Mouse (Mus musculus): ENCODE data around the gene Csnk2b.

Csnk2b gene

DNA sequence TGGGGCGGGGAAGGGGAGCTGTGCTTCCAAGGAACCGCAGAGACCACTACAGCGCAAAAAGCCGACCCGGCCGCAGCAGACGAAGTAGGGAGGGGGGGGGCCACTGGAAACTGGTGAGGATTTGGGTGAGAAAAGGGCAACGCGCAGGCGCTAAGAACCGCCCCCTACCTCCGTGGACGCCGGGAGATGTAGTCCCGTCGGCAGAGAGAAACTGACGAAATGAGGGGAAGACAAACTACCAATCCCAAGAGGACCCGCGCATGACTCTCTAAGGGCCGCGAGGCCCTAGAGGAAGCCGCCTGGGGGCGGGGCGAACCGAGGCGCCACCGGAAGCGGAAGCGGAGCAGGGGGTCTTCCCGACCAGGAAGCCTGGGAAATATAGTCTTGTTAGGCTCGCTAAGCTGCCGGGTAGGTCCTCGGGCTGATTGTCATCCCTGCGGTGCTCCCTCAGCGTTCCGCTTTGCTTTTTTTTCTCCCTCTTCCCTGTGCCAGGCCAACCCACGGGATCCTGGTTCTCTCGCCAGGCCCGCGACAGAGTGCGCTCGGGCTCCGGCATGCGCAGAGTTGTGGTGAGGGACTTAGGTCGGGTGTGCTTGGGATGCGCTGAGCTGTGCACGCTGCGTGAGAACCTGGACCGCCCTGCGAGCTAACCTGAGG is 582 bp downstream of the Csnk2b start, which contains the start of gene Gpank1:
Gene Gpank1 (plus strand): TSS at position 313 of the 657 bp plus-strand sequence.
- peak; percentile 95 for DNase-seq (ENCODE audit: low read depth, low spot score)

DNA sequence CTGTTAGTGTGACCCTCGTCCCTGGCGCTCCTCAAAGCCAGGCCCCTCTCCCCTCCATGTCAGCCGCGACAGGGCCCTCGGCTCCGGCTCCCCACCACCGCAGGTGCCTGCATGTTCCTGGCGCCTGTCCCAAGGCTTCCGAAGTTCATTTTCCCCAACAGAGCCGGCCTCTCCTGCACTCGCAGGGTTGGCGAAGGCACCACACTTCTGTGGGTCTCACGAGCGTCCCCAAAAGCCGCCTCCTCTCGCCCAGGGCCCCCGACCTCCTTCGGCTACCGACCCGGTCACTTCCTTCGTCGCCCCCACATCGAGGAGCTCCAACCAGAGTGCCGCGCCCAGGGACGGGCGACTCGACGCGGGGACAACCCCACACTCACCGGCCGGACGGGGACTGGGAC is 1.1 kb downstream of the Csnk2b start:
- no peak for DNase-seq (ENCODE audit: low read depth, low spot score)

GRCm38 (mm10) chr17:35115046-35116019 is 6.5 kb downstream of the Csnk2b start, which contains the start of gene Ly6g5b:
TSS of gene Ly6g5b (minus strand) at chr17:35115428.
- no peak for DNase-seq (ENCODE audit: low read depth, low spot score)

- no peak for DNase-seq (ENCODE audit: low read depth, low spot score)
Observed at GRCm38 (mm10) chr17:35111774-35112173, 10.1 kb downstream of the Csnk2b start.

DNA sequence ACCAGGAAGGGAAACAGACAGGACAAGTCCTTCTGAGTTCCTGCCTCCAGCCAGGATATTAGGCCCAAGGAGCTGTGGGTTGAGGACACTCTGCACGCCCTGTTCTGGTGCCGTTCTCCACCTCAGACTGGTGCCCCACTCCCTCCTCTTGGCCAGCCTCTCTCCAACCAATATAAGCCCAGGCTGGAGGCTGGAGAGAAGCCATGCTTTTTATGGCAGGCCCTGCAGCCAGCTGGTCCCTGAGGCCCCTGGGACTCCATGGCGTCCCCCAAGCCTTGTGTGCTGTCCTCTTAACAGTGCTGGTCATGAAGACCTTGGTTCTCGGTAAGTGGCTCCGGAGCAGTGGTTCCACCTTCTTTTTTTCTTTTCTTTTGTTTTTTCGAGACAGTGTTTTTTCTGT is 13.8 kb downstream of the Csnk2b start, which contains the start of gene Ly6g5c:
Gene Ly6g5c (plus strand): TSS at position 183 of the 400 bp plus-strand sequence.
- no peak for DNase-seq (ENCODE audit: low read depth, low spot score)

- no peak for DNase-seq (ENCODE audit: low read depth, low spot score)
Observed at GRCm38 (mm10) chr17:35106522-35106921, 15.3 kb downstream of the Csnk2b start.

DNA sequence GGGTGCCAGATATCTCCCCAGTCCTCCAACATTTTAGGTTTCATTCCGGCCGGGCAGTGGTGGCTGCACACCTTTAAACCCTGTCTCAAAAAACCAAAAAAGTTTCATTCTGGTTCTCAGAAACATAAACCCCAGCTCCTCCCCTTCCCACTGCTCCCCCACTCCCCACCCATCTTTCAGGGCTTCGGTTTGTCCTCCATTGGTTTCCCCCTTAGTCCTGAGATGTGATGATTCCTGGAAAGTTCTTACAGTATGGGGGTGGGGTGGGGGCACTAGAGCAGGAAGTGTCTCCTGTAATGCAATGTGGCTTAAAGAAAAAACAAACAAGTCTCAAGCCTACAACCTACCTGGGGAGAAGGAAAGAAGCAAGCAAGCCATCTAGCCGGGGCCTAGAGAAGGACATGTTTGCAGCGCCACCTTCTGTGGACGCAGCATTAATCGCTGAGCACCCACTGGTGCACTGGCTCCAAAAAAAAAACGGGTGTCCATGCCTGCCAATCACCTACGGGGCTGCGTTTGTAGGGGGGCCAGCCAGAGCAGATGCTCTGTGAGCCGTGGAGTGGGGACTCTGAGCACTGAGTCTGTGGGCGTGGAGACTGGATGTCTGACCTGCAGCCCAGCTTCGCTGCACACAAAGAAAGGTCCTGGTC is 16.0 kb downstream of the Csnk2b start:
- DNase-seq (ENCODE audit: low read depth, low spot score) = no peak

- no peak for DNase-seq (ENCODE audit: low read depth, low spot score)
Observed at GRCm38 (mm10) chr17:35104754-35105153, 17.1 kb downstream of the Csnk2b start.

DNA sequence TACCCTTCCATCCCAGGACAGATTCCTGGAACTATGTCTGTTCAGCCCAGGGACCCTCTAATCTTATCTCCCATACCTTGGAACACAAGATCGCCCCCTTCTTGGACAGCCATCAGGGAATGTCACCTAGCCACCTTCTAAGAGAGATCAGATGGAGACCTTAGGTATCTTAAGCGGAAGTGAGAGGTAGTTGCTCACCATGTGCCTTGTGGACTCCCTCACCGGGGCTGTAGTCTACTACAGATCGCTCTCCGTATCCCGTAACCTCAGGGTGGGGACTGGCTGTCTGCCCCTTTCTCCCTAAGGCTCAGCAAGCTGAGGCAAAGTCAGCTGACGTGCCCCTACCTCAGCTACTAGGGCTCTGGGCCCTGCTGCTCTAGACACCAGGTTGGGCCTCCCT is 17.8 kb downstream of the Csnk2b start:
- no peak for DNase-seq (ENCODE audit: low read depth, low spot score)

- no peak for DNase-seq (ENCODE audit: low read depth, low spot score)
Observed at GRCm38 (mm10) chr17:35103221-35103690, 18.6 kb downstream of the Csnk2b start.

- DNase-seq (ENCODE audit: low read depth, low spot score) = no peak
Observed at GRCm38 (mm10) chr17:35102299-35102698, 19.6 kb downstream of the Csnk2b start.

DNA sequence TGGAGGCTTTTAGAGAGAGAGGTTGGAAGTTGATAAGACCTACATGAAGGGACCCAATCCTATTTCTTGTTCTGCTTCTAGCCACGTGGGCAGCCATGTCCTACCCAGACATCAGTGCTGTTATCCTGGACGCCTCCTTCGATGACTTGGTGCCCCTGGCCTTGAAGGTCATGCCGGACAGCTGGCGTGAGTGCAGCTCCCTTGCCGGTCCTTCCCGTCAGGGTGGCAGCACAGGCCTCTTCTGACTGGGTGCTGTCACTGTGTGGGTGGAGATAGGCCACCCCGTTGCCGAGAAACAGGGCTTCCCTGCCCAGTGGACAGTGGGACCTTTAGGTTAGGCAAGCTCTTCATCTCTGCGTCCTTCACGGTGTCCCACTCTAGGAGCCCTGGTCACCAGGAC is 20.7 kb downstream of the Csnk2b start:
- no peak for DNase-seq (ENCODE audit: low read depth, low spot score)

- DNase-seq (ENCODE audit: low read depth, low spot score) = no peak
Observed at GRCm38 (mm10) chr17:35100196-35100765, 21.6 kb downstream of the Csnk2b start.

- no peak for DNase-seq (ENCODE audit: low read depth, low spot score)
Observed at GRCm38 (mm10) chr17:35097164-35097655, 24.6 kb downstream of the Csnk2b start.

DNA sequence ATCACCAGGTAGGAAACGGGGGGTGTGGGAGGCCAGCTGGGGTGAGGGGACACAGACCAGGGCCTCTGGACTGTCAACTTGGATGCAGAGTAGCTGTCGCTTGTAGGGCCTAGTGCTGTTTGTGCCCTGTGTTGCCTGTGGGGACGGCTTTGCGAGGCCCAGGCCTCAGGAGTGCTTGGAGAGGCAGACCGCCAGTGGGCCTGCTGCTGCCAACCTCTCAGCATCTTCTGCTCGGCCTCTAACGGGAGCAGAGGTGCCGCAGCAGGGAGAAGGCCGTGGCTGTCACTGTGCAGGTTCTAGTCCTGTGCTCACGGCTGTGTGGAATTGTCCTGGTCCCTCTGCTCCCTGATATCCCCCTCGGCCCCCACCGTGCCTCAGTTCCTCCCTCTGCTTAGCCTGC is 25.3 kb downstream of the Csnk2b start:
- DNase-seq (ENCODE audit: low read depth, low spot score) = no peak

DNA sequence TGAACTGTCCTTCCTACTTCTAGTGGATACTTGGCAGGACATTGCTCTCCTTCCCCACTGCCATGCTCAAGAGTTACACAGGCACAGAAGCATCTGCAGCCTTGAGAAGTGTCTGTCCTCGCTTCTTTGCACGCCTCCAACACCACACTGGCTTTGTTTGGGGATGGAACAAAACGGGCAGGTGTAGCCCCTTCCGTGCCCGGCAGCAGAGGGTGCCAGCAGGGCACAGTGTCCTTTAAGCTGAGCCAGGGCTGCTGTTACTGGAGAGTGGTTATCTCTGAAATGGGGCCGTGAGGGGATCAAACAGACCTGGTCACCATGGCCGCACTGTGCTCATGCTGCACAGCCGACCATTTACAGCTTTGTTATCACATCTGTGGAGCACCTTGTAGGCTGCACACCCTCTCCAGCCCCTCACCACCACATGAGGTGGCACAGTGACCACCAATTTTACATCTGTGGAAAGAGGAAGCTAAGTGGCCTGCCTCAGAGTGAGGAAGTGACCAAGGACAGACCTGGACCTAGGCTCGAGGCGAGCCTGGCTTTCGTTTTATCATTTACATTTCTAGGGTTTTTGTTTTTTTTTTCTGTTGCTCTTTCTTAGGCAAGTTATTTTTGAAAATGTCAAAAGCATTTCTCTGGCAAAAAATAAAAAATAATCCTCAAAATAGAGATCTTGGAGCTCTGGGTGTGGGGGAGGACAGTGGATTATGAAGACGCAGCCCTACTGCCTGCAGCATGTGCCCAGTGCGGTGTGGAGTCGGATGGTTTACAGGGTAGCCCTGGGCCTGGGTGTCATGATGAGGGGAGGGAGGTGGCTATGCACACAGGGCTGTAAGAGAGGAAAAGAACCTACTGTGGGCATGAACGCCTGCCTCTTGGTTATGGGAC is 27.1 kb downstream of the Csnk2b start:
- DNase-seq (ENCODE audit: low read depth, low spot score) = no peak

DNA sequence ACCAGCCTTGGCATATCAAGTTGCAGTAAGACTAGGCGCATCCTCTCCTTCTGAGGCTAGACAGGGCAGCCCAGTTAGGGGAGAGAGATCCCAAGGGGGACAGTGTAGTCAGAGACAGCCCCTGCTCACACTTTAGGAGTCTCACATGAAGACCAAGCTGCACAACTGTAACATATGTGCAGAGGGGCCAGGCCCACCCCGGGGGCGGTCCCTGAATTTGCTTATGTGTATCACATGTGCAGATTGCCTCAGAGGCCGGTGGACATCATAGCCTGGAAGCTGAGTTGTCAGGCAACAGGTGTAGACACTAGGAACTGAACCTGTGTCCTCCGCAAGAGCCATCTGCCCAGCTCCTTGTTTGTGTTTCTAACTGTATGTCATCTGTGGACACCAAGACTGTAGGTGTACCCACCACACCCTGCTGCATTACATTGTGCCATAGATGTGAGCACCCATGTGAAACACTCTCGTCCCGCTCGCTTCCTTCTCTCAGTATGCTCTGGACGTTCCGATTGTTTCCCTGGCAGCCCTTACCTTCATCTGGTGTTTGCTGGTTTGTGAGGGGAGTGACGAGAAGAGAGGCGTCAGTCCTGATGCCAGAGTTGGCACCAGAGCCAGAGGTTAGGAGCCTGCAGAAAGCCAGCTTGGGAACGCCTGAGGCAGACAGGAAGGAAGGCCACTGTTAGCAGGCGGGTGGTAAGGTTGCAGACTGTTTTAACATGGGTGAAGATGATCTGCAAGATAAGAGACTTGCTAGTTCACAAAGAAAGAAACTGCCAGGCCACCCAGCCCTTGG is 29.3 kb downstream of the Csnk2b start:
- no peak for DNase-seq (ENCODE audit: low read depth, low spot score)

DNA sequence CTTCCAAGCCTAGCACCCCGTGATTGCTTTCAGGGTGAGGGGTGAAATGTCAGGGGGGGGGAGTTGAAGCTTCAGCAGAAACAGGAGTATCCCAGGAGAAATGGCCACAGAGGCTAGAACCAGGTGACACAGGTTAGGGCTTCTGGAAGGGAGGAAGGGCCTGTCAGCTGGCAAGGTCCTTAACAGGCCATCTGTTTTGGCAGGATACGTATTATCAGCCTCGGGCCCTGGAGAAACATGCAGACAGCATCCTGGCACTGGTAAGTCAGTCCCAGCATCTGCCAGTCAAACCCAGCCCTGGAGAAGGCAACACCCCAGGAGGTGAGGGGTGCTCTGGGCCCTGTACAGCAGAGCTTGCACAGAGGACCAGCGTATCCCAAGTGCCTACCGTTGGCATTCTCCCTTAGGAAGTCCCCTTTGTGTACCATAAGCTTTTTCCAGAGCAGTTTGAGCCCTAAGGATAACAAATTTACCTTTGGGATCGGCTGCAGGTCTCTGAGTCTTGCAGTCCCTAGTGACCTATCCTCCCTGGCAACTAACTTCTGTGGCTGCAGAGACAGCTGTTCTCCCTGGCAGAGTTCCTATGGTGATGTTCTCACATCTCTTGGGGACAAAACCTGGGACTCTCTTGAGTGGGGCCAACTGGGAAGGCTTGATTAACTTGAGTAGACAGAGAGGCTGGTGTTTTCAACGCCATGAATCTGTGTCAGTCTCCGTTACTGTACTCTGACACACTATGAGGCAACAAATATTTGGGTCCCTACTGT is 31.5 kb downstream of the Csnk2b start:
- DNase-seq (ENCODE audit: low read depth, low spot score) = no peak
